Mouse (Mus musculus): Measurements from ENCODE around the gene Capn2. TPM values are rescaled to one million over a fixed set of nuclear protein-coding genes. Genes with fewer than 3 reads are reported as not detected.
A peak's percentile ranks its signal among the peaks of the same experiment; 100 is the strongest.

Capn2 gene
- polyA plus RNA-seq, 1 experiment from 2014 or later, result 24.1 TPM

DNA sequence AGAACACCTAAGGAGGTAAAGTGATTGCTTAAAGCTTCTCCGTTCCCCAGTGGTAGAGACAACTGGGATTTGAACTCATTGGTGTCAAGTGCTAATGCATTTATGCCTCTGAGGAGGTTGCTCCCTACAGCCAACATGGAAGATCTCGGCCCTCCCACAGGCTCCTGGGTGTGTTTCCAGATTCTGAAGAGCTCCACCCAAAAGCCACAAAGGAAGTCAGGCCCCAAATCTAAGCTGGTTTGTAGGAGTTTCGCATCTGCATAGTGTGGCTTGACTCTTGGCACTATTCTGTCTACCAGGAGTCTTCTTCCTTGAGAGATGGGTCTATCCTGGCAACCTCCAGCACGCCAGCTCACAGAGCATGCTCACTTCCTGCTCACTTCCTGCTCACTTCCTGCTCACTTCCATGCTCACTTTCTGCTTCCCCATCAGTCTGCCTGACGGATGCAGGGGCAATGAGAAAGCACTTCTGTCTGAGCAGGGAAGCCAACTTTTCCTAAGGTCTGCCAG is 4.5 kb downstream of the Capn2 start:
- no peak for ATAC-seq (ENCODE audit: insufficient read depth)
- H3K4me3 ChIP-seq (replicated peaks), result no peak overlapping the region
- WGBS (ENCODE audit: insufficient replicate concordance), result 33% methylated on average over 5 of the region's 5 CpGs
- H3K9me3 ChIP-seq (replicated peaks), result no peaks in the 10 kb centered on the region
- no peak overlapping the region for H3K4me2 ChIP-seq
- peaks cover 19% of the 10 kb centered on the region for H3K4me1 ChIP-seq (replicated peaks)
- H3K27me3 ChIP-seq, result peaks cover 28% of the 10 kb centered on the region
- H3K27ac ChIP-seq (replicated peaks), result no peak overlapping the region
- H3K36me3 ChIP-seq (replicated peaks), result 0 out of 2 replicates have a peak, but pooled peaks cover 6% of the 10 kb centered on the region
- H3K9ac ChIP-seq, result no peak overlapping the region

DNA sequence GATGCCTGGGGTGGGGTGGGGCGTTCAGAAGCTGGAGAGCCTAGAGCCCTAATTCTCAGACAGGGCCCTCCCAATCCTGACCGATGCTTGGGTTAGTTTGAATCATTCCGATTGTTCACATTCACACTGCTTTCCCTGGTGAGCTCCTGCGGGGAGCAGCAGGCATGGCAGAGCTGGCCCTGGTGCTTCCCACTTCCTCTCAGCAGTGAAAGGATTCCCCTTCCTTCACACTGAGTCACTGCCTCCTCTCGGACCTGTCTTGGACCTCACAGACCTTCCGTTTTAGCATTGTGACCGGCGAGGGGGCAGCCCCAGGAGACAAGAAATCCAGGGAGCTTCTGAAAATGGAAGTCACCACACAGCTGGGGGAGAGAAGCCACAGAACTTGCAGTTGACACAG is 5.6 kb downstream of the Capn2 start:
- no peak for ATAC-seq (ENCODE audit: insufficient read depth)
- no peak overlapping the region for H3K9ac ChIP-seq
- H3K27me3 ChIP-seq, result peaks cover 17% of the 10 kb centered on the region
- H3K4me3 ChIP-seq (replicated peaks), result no peak overlapping the region
- peaks cover 11% of the 10 kb centered on the region; the same call in 1 of the 2 replicates for H3K4me1 ChIP-seq (replicated peaks)
- 0 out of 2 replicates have a peak, but pooled peaks cover 6% of the 10 kb centered on the region for H3K36me3 ChIP-seq (replicated peaks)
- H3K4me2 ChIP-seq, result no peak overlapping the region
- no peak overlapping the region for H3K27ac ChIP-seq (replicated peaks)
- no peaks in the 10 kb centered on the region for H3K9me3 ChIP-seq (replicated peaks)
- 43% methylated on average over 8 of the region's 8 CpGs for WGBS (ENCODE audit: insufficient replicate concordance)

DNA sequence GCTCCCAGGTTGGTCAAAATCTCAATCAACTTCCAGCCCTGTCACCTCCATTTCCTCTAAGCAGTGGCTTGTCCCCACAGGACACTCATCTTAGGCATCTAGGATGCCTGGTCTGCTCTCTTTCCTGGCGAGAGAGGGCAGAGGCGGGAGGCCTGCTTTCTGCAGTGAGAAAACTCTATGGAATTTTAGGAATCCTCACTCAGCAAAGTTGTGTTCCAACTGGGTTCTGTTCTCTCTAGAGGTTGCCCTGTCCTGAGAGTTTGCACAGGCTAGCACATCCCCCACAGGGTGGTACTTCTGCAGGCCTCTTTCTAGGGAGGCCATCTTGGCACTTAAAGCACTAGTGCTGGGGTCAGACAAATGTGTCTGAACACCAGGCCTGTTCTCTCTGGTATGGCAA is 6.3 kb downstream of the Capn2 start:
- Histone ChIP-seq H3K9me3 (replicated peaks) (no peaks in the 10 kb centered on the region), H3K36me3 (replicated peaks) (0 out of 2 replicates have a peak, but pooled peaks cover 6% of the 10 kb centered on the region), H3K4me1 (replicated peaks) (peaks cover 17% of the 10 kb centered on the region), H3K4me2 (no peak overlapping the region), H3K27ac (replicated peaks) (no peak overlapping the region), H3K9ac (no peak overlapping the region), H3K27me3 (peaks cover 10% of the 10 kb centered on the region), H3K4me3 (replicated peaks) (no peak overlapping the region)
- ATAC-seq (ENCODE audit: insufficient read depth), result no peak
- 62% methylated on average over 2 of the region's 2 CpGs for WGBS (ENCODE audit: insufficient replicate concordance)

DNA sequence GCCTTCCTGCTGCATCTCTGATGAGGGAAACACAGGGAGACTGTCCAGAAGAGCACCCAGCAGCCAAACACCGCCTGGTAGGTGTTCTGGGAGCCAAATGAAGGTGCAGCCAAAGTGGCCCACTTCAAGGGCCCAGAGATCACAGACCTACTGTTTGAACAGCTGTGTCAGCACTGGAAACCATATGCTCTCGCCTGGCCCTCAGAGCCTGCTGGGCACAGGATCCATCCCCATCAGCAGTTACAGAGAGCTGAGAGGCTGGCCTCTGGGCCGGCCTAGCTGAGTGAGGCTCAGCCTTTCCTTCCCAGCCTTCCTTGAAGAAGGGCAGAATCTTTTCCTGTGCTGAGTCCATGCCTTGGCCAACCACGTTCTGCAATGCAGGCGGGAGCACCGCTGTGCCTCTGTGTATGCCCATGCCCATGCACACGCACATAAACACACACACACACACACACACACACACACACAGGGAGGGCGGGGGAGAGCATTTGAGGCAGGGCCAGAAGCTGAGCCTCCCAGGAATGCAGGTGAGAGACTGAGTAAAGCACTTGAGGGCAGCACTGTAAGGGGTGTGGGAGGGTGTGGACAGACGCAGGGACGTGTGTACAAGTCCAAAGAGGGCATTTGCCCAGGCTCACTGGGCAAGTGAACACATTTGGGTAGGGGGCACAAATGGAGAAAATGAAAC is 8.2 kb downstream of the Capn2 start:
- no peak overlapping the region for H3K4me2 ChIP-seq
- no peaks in the 10 kb centered on the region for H3K27me3 ChIP-seq
- H3K9me3 ChIP-seq (replicated peaks), result no peaks in the 10 kb centered on the region
- H3K27ac ChIP-seq (replicated peaks), result no peak overlapping the region
- peaks cover 21% of the 10 kb centered on the region for H3K4me1 ChIP-seq (replicated peaks)
- ATAC-seq (ENCODE audit: insufficient read depth), result no peak
- H3K4me3 ChIP-seq (replicated peaks), result no peak overlapping the region
- WGBS (ENCODE audit: insufficient replicate concordance), result 65% methylated on average over 10 of the region's 10 CpGs
- no peak overlapping the region for H3K9ac ChIP-seq
- 0 out of 2 replicates have a peak, but pooled peaks cover 6% of the 10 kb centered on the region for H3K36me3 ChIP-seq (replicated peaks)

DNA sequence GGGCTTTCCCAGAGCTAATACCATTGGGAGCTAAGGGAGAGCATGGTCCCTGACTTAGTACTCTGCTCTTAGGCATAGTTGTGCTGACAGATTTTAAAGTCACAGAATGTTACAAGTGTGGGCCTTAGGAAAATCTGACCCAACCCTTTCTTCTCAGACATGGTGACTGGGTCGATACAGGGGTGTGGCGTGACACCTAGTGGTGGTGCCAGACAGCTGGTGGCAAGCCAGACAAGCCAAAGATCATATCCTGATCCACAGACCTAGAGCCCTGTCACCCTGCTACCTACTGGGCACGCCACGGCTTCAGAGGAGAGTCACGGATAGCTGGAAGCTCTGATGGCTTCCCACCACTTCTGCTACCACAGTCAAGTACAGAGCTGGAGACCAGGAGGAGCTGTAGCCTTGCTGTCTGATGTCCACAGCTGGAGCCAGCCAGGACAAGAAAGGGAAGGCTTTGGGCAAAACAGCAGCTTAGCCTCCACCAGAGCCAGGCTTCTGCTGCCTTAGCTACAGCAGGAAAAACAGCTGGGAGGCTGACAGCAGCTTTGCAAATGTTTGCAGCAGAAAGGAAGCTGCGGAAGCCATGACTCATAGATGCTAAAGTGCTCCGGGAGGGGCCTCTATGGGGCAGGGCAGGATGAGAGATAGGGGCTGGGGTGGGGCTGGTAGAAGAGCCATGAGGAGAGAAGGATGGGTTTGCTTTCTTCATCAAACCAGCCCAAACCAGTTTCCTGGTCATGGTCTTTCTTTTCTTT is 11.0 kb downstream of the Capn2 start:
- peak; percentile 53 for ATAC-seq (ENCODE audit: insufficient read depth)
- H3K9ac ChIP-seq, result no peak overlapping the region
- 14% methylated on average over 7 of the region's 7 CpGs for WGBS (ENCODE audit: insufficient replicate concordance)
- H3K4me3 ChIP-seq (replicated peaks), result no peak overlapping the region
- peak overlapping the region; percentile 59; the same call in 1 of the 2 replicates for H3K27ac ChIP-seq (replicated peaks)
- 0 out of 2 replicates have a peak, but pooled peaks cover 6% of the 10 kb centered on the region for H3K36me3 ChIP-seq (replicated peaks)
- H3K4me1 ChIP-seq (replicated peaks), result peaks cover 35% of the 10 kb centered on the region
- H3K27me3 ChIP-seq, result no peaks in the 10 kb centered on the region
- no peak overlapping the region for H3K4me2 ChIP-seq
- H3K9me3 ChIP-seq (replicated peaks), result no peaks in the 10 kb centered on the region

DNA sequence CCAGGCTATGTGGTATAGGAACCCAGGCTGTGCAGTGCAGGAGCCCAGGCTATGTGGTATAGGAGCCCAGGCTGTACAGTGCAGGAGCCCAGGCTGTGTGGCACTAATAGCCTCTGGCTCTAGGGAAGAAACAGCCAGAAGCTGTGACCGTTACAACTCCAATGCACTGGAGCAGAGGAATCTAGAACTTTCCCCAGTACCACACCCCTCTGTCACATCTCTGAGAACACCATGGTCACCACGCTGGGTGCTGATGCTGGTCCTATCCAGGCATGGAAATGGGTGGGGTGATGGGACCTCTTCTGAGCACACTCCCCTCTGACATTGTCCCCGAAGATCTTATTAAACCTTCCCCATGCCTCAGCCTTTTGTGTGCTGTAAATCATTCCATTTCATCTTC is 12.1 kb downstream of the Capn2 start:
- ATAC-seq (ENCODE audit: insufficient read depth), result no peak
- H3K27ac ChIP-seq (replicated peaks), result no peak overlapping the region
- no peak overlapping the region for H3K4me2 ChIP-seq
- no peak overlapping the region for H3K4me3 ChIP-seq (replicated peaks)
- 0 out of 2 replicates have a peak, but pooled peaks cover 3% of the 10 kb centered on the region for H3K36me3 ChIP-seq (replicated peaks)
- H3K27me3 ChIP-seq, result no peaks in the 10 kb centered on the region
- no peaks in the 10 kb centered on the region for H3K9me3 ChIP-seq (replicated peaks)
- peaks cover 45% of the 10 kb centered on the region for H3K4me1 ChIP-seq (replicated peaks)
- no peak overlapping the region for H3K9ac ChIP-seq
- 63% methylated on average over 3 of the region's 3 CpGs for WGBS (ENCODE audit: insufficient replicate concordance)

DNA sequence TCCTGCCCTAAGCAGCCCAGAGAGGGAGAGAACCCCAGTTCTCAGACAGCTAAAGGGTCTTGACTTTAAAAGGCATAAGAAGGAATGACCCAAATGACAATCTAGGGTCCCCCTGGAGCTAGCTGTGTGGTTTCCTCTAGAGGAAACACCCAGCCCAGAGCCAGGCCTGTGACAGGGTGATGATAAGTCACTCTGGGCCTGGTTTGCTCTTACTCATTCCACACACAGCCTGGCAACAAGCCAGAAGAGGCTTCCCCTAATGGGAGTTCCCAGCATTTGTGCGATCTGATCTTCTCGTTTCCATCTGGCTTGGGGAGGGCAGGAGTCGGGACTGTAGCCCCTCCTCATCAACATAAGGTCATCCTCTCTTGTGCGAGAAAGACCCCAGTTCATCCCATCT is 13.2 kb downstream of the Capn2 start:
- Histone ChIP-seq H3K36me3 (replicated peaks) (0 out of 2 replicates have a peak, but pooled peaks cover 3% of the 10 kb centered on the region), H3K9me3 (replicated peaks) (no peaks in the 10 kb centered on the region), H3K4me2 (no peak overlapping the region), H3K9ac (no peak overlapping the region), H3K27ac (replicated peaks) (peak overlapping the region; percentile 45; the same call in 1 of the 2 replicates), H3K27me3 (no peaks in the 10 kb centered on the region), H3K4me3 (replicated peaks) (no peak overlapping the region), H3K4me1 (replicated peaks) (peaks cover 47% of the 10 kb centered on the region)
- 7% methylated on average over 4 of the region's 4 CpGs for WGBS (ENCODE audit: insufficient replicate concordance)
- peak; percentile 32; the same call in 1 of the 2 replicates for ATAC-seq (ENCODE audit: insufficient read depth)

DNA sequence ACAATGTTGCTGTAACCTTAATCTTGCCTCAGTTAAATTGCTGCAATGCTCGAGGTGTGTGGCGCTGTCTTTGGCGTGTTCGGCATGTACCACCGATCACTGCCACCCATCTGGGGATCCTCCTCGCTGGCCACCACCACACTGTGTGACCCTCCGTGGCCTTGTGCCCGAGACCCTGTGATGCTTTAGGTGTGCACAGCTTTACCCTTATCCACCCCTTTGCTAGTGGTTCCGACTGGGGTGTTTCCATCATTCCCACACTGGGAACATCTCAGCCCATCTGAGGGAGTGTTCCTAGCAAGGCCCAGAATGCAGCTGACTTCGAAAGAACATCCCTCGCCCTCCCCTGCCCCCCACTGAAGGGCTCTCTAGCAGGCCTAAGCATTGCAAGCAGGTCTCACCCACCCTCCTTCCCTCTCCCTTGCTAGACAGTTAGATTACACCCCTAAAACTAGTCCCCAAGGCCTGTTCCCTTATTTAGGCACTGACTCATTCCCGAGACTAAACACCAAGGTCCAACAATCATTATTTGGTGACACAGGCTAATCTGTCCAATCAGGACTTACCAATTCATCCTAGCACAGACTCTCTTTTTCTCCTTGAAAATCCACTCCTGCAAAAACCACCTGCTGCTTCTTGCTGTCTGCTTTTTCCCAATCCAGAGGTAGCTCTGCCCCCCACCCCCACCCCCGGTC is 14.1 kb downstream of the Capn2 start:
- 56% methylated on average over 13 of the region's 13 CpGs for WGBS (ENCODE audit: insufficient replicate concordance)
- no peak overlapping the region for H3K4me3 ChIP-seq (replicated peaks)
- H3K9me3 ChIP-seq (replicated peaks), result no peaks in the 10 kb centered on the region
- no peaks in the 10 kb centered on the region for H3K27me3 ChIP-seq
- H3K36me3 ChIP-seq (replicated peaks), result no peaks in the 10 kb centered on the region
- ATAC-seq (ENCODE audit: insufficient read depth), result no peak
- no peak overlapping the region for H3K27ac ChIP-seq (replicated peaks)
- H3K9ac ChIP-seq, result no peak overlapping the region
- peaks cover 47% of the 10 kb centered on the region for H3K4me1 ChIP-seq (replicated peaks)
- no peak overlapping the region for H3K4me2 ChIP-seq

DNA sequence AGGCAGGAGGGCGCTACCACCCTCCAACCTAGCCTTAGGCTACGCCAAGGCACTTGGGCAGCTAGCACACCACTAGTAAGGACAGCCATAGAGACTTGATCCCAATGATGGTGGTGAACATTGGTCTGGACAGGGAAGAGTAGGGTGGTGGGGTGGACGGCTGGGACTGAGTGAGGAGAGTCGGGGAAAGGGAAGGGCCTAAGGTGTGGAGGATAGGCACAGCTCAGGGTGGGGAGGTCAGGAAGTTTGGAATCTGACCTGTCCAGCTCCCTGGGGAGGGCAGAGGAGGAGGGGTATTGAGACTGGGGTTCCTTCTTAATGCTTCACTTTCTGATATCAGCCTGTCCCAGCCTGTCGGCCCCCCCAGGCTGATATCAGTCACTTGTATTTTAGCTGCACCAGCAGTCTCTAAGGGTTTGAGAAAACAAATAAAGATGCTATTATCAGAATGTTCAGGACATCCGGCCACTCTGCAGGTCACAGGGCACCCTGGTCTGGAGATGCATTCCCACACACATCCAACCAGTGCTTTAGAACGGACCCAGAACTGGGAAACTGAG is 14.8 kb downstream of the Capn2 start:
- no peak overlapping the region for H3K4me2 ChIP-seq
- no peak for ATAC-seq (ENCODE audit: insufficient read depth)
- H3K9me3 ChIP-seq (replicated peaks), result no peaks in the 10 kb centered on the region
- no peak overlapping the region for H3K27ac ChIP-seq (replicated peaks)
- H3K9ac ChIP-seq, result no peak overlapping the region
- no peak overlapping the region for H3K4me3 ChIP-seq (replicated peaks)
- no peaks in the 10 kb centered on the region for H3K27me3 ChIP-seq
- H3K4me1 ChIP-seq (replicated peaks), result peaks cover 50% of the 10 kb centered on the region
- no peaks in the 10 kb centered on the region for H3K36me3 ChIP-seq (replicated peaks)
- 41% methylated on average over 7 of the region's 7 CpGs for WGBS (ENCODE audit: insufficient replicate concordance)

DNA sequence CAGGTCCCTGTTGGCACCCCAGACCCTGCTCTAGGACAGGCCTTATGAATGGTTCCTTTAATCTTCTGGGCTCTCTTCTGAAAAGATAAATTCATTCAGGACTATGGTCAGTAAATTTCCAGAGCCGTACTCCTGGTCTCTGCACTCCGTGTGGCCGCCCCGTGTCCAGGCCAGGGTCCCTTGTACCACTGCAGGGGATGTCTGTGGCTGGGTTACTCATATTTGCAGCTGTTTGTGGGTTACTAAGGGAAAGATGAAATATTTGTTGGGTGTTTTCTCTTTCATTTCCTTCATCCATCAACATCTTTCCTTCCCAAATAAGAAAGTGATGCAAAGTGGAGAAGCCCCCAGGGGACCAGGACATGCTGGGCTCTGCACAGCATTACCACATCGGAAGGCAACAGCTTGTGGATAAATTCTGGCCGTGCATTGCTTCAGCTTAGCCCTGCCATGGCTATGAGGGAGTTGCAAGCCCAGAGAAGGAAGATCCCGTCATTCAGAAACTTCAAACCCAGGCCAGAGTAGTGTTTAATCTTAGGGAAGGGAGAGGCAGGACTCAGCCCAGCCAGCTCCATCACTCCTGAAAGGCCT is 15.5 kb downstream of the Capn2 start:
- Histone ChIP-seq H3K27me3 (no peaks in the 10 kb centered on the region), H3K4me1 (replicated peaks) (peaks cover 55% of the 10 kb centered on the region), H3K4me3 (replicated peaks) (no peak overlapping the region), H3K9ac (no peak overlapping the region), H3K27ac (replicated peaks) (no peak overlapping the region), H3K9me3 (replicated peaks) (no peaks in the 10 kb centered on the region), H3K36me3 (replicated peaks) (no peaks in the 10 kb centered on the region), H3K4me2 (no peak overlapping the region)
- WGBS (ENCODE audit: insufficient replicate concordance), result 65% methylated on average over 7 of the region's 7 CpGs
- ATAC-seq (ENCODE audit: insufficient read depth), result no peak
